Mouse (Mus musculus) A20 (cell line): ENCODE data around the gene Setd1a.

ENCODE experiments used
- DNase-seq: peaks from one replicate; pipeline ENCODE4 v3.0.0-alpha.2; 2011; ENCODE audit warnings: low read depth, low spot score

Setd1a gene

DNA sequence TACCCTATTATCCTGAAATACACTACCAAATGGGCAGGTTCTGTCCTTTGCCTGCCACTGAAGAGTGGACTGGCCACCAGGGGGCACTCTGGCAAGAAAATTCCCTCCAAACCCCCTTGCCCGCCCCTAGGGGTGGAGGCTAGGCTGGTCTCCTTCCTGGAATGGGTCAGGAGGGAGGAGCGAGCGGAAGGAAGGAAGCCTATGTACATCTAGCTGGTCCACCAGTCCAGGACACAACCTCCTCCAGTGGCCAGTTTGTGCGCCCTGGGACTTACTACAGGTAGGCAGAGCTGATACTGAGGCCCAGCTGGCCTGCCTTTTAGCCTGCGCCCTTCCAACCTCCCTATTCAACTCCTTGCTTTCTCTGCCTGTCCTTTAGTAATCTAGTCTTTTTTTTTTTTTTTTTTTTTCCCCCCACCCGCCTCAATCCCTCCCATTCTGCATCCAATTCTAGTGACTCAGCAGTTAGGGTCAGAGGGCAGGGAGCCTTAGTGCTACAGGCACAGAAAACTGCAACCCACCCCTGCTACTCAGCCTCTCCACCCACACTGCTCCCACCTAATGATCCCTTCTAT is 24.1 kb downstream of the Setd1a start, which contains the start of gene Hsd3b7:
Gene Hsd3b7 (plus strand): TSS at position 170 of the 575 bp plus-strand sequence.
- DNase-seq = peak; percentile 60

DNA sequence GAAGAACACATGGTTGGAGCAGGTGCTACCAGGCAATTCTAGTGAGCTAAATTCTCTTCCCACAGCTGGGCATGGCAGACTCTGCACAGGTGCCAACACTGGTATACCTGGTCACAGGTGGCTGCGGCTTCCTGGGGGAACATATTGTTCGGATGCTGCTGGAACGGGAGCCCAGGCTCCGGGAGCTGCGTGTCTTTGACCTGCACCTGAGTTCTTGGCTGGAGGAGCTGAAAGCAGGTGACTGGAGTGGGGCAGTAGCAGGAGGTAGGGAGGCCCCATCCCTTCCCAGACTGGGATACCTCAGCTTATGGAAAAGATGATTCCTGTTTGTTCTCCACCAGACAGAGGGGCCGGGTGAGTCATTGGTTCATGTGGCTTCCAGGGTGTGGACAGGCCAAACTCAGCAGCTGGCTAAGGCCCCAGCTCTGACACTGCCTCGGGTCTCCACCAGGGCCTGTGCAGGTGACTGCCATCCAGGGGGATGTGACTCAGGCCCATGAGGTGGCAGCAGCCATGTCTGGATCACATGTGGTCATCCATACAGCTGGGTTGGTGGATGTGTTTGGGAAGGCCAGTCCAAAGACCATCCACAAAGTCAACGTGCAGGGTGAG is 24.6 kb downstream of the Setd1a start:
- no peak for DNase-seq

DNA sequence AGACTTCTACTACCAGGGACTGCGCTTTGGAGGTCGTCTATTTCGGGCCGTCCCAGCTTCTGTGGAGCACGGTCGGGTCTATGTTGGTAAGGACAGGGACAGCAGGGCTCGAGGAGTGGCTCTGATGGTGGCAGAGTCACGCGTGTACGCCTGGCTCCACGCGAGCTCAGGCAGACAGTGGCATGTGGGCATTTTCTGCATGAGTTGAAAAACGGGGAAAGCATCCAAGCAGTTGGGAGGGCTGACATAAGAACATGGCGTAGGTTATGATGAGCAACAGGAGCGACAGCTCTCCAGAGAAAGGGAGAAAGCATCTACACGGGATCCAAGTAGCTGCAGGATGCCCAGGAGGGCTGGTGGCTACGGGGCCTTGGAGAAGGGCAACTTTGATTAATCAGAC is 25.8 kb downstream of the Setd1a start:
- no peak for DNase-seq

DNA sequence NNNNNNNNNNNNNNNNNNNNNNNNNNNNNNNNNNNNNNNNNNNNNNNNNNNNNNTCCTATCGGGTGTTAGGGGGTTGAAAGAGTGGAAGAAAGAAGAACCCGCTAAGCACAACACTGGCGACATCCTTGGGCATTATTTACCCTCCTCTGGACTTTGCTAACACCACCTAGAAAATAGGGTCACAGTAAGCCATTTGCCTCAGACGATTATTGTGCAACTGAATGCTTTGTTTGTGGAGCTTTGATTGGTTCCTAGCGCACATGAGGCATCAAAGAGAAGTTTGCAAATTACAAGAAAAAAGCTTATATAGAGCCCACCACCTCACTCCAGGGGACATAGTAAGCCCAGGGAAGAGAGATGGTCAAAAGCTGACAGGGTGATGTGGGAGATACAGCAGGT is 32.4 kb downstream of the Setd1a start:
- no peak for DNase-seq

DNA sequence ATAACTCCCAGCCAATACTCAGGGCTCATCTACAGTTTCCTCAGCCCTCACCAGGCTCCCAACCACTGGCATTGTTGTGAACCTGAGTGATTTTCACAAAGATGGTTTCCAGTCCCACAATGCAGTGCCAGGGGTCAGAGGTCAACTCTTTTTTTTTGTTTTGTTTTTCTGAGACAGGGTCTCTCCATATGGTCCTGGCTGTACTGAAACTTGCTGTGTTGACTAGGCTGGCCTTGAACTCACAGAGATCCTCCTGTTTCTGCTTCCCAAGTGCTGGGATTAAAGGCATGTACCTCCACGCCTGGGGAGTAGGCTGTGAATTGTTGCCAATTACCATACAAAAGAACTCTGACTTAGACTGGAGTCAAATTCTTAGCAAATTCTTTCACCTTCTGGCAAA is 33.4 kb downstream of the Setd1a start:
- no peak for DNase-seq

DNA sequence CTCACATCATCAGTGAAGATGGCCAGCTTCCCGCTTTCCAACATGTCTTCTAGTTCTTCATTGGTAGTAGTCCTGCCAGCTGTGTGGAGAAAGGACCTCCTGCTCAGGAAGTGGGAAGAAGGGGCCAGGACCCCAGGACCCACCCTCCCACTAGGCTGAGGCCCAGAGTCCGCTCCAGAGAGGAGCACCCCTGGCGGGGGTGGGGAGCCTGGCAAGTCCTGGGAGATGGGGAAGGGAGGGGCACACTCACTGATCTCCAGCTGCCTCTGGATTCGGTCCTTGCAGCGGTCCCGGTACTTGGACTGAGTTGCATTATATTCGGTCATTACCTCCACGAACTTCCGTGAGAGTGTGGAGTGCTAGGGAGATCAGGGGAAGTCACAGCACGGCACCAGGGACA is 34.2 kb downstream of the Setd1a start:
- DNase-seq = no peak

DNA sequence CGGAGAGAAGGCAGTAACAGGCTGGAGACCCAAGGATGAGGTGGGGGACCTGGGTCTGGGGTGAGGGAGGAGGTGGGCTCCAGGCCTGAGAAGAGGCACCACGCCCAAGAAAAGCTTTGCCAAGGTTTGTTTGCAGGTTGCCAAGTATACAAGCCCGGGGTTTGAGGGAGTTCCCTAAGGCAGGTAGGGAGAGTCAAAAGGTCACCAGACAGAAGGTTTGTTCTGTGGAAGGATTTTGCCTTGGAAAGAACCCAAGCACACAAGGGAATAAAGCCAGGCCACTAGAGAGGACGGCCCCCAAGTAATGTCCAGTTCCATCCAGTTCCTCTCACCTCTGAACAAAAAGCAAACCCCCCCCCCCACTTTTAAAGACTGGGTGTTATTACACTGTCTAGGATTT is 34.8 kb downstream of the Setd1a start:
- no peak for DNase-seq

DNA sequence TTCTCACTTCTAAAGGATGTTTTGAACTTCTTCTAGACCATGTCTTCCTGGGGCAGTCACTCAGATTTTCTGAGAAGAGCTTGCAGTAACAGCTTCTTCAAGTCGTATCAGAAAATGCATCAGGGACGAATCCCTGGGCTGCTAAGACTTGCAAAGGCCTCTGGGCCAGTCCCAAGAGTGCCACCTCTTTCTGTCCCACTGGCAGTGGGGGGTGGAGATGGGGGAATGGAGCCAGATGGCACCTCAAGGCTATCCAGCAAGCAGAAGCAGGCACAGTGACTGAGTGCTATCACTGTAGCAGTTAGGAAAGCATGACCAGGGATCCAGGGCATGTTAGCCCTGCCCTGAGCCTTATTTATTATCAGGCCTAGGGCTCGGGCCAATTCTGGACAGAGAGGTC is 35.8 kb downstream of the Setd1a start:
- DNase-seq = no peak

DNA sequence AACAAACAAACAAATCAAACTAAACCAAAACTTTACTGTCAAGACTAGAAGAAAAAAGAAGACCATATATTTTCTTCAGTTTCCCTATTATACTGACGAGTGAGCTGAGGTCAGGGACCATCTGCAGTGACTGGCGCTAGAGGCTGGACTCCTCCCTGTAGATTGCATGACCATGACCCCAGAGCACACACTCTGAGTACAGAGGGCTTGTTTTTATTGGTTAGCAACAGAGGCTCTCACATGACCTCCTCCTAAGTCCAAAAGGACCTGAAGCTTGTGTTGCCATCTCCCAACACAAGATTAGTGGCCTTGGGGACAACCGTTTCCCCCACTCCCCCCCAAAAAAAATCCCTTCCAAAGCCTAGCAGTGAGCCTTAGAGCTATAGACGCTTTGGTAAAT is 37.4 kb downstream of the Setd1a start:
- DNase-seq = no peak

DNA sequence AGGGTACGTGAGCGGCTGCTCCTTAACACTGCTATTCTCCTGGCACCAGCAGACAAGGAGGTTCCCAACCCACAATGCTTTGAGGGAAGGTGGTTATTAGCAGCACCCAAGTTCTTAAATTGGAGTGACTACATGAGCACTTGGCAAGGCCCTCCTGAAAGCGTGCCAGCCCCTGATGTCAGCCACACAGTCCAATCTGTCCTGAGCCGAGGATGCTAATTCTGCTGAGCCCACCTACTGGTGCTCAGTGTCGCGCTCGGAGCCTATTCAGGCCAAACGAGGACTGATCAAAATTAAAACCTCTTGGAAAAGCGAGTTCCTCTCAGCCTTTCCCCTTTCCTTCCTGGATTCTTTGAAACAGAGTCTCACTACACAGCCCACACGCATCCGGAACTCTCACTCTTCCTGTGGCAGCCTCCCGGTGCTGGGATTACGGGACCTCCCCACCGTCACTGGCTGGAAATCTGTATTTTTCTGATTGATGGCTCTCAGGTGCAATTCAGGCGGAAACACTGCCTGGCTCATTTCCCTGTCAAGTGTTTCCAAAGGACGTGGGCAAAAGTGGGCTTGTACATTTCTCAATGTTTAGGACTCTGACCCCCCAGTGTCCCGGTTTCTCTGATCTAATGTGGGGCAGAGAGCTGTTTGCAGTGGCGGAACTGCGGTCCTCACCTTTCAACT is 37.9 kb downstream of the Setd1a start:
- no peak for DNase-seq

DNA sequence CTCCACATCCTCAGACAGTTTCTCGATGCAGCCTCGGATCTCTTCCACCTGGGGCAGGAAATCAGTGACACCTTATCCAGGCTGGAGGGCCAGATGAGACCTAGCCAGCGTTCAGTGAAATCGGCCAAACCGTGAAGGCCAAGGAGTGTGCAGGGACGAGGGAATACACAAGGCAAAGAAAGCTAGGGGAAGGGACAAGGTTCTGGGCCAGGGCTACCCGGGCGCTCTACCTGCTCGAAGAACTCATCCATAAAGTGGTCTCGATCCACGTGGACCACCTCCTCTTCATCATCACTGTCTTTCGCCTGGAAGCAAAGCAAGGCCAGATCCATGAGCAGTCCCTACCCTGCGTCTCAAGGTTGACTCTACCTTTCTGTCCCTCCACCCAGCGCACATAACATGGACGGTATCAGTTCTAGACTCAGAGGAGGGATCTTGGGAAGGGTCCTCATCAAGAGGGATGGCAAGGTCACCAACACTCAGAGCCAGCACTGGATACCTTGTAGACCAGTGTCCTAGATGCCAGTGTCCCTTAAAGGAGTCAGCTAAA is 38.7 kb downstream of the Setd1a start:
- DNase-seq = no peak

DNA sequence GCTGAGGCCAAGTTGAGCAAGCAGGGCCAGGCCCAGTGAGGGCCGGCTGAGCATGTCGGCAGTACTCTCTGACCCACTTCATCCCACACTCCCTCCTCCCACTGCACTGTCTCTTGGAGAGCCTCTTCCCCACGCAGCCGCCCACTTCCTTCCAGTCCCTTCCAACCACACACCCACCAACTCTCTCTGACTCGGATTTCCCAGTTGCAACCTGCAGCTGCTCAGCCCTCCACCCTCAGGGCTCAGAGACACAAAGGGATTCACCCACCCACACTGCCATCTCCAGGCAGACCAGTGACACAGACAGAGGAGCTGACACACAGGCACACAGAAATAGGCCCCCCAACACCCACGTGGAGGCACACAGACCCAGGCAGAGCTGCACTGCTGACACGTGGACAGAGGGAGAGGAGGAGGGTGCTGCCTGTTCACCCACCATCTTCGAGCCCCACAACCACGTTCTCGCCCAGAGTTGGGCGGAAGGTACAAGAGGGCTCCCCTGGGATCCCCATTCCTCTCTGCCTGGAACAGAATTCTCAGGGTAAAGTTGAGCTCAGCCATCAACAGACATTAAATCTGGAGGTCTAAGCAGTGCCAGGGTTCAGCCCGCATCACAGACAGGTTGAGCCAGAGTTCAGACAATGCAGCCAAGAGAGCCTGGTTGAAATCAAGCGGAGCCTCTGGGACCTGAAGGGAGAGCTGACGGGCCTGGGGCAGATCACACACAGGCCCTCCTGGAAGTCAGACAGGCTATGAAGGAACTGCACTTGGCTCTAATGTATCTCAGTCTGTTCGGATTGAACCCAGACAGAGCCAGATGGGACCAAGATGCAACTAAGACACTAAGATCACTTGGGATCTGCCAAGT is 39.7 kb downstream of the Setd1a start:
- no peak for DNase-seq

DNA sequence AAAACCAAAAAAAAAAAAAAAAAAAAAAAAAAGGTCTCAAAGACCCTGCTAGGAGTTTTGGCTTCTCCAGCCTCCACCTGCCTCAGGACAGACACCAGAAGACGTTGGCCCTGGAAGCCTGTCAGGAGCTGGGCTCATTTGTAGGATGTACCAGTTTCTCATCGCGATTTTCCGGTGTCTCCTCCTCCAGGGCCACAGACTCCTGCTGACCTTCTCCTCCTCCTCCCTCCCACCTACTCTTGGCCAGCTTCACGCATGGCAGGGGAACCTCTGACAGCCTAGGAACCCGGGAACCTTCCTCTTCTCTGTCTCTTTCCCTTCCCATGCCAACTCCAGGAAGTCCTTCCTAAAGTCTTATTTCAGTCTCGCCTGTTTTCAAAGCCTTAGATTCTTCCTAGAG is 40.6 kb downstream of the Setd1a start:
- no peak for DNase-seq

DNA sequence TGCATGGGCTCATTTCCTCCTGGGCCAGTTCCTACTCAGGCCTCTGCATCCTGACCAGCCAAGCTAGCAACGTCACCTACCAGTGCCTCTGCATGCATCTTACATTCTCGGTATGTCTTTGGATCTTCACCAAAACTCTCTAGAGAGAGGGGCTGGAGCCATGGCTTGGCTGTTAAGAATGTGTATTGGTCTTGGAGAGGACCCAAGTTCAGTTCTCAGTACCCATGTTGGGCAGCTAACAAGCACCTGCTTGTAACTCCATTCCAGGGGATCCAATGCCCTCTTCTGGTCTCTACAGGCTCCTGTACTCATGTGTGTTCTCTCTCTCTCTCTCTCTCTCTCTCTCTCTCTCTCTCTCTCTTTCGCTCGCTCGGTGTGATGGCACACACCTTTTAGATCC is 41.3 kb downstream of the Setd1a start:
- DNase-seq = no peak

DNA sequence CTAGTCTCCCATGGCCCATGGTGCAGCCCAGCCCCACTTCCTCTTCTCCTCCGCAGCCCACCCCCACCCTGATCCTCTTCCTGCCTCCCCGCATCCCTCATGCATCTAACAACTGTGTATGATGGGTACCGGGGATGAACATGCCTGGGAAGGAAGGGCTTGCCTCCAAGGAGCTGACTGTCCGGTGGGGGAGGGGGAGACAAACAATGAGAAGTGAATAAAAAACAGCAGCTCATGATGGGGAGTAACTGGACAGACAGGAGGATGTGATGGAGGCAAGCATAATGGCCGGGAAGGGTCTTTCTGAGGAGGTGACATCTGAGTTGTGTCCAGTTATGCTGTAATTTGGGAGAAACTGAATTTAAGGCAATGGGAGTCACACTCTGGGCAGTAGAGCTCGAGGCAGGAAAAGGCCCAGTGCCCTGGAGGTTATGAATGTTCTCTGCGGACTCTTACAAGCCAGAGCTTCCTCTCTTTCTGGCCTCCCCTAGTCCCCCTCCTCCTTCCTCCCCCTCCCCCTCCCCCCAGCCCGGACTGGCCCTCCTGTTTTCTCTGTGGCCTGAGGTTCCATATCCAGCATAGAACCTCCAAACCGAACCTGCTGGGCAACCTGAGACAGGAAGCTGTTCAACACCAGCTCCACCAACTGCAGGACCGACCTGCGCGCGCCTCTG is 44.5 kb downstream of the Setd1a start:
- DNase-seq = no peak

DNA sequence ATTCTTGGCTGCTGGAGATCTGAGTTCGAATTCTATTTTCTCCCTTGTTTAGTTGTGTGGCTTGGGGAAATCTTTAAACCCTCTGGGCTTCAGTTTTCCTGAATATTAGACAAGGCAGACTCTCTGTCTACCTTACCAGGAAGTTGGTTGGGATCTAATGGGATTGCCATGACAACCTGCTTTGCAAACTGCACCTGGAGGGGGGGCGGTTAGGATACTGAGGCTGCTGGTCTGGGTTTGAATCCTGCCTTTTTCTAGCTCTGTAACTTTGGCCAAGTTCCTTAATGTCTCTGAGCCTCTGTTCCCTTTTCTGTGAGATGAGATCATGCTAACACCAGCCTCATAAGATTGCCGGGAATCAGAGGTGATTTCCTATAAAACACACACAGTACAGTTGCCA is 46.0 kb downstream of the Setd1a start:
- no peak for DNase-seq

DNA sequence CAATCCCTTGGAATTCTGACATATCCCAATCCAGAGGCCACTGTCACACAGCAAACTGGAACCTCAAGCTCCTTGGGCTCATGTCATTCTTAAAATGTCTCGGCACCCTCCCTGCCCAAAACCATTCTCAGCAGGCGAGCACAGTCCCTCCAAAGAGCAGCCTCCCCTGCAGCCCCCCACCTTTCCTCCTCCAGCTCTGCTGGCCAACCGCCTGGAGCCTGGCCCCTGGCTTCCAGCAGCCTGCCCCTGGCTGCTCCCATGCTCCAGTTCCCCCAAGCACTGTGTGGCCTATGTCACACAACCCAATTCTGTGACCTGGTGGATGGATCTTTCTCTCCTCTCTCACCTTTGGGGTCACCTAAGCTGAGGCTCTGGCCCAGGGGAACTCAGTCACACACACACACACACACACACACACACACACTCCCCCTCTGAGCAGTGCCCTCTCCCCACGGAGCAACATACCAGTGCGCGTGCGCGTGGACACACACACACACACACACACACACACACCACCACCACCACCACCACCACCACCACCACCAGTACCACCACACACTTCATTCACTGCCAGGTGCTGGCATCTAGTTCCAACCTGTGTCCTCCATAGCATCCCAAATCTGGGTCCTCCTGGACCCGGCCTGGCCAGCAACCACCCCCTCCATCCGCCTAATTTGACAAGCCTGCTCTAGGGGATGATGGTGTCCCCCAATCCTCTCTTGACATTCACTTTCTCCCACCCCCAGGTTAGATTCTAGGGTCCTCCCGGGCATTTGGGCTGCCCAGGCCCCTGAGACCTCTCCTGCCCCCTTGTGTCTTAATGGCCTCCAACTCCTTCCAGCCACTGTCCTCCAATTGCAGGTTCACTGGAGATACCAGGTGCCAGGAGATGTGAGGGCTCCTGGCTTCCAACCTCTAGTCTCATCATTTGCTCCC is 47.0 kb downstream of the Setd1a start:
- no peak for DNase-seq

DNA sequence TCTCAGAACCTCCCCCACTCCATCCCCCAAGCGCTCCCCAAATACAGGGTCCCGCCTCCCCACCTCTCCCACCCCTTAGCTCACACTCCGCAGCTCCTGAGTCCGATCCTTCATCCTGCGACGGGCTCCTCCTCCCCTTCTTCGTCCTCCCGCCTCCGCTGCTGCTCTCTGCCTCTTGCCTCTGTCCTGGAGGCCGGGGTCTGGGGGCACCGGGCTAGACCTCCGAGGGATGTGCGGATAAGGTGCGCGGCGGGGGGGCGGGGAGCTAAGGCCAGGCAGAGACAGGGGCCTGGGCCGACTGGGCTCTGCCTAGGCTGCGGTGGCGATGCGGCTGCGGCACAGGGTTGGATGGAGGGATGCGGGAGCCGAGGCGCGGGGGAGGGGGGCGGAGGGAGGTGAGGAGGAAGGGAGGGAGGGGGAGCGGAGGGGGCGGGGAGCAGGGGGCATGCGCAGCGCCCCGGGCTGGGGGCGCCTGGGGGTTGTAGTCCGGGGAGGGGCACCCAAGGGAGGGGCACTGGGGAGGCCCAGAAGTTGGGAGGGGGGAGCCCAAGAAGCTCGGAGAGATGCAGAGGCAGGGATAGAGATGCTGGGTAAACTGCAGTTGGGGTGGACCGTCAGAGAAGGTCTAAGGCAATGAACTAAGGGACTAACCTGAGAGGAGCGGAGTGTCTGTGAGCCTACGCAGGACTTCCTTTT is 47.9 kb downstream of the Setd1a start, which contains the start of the genes Stx4a and Stx1b:
Gene Stx4a (plus strand): TSS at position 119 of the 696 bp plus-strand sequence.
Gene Stx1b (minus strand): TSS at position 374 of the 696 bp plus-strand sequence.
- no peak for DNase-seq

DNA sequence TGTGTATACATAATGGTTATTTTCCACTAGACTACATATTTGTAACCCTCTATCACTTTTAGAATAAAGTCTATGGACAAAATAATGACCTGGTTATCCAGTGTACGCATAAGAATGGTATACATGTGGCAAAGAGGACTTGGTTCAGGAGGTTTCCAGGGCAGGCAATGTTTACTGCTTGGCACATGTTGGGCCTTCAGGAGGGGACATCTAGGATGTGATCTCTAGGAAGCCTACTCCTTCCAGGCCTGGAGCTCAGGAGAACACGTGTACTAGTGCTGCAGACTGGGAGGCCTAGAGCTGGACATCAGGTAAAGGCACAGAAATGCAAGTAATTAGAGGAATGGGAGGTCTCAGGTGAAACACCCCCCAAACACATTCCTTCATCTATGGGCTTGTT is 59.1 kb downstream of the Setd1a start:
- no peak for DNase-seq

DNA sequence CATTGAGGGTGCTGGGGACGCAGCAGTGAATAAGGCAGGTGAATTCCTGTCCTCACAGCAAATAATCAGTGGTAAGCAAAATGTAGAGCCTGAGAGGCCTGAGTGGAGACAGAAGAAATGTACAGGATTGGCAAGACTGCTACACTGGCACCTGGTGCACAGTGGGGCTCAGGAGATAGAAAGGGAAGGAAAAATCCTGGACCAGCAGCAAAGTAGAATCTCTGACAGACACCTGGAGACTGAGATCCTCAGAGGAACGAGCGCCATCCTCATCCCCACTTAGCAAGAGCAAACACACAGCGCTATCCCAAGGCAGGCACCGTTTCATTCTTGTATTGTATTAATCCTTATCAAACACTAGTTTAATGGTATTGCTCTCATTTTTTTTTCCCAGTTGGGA is 61.0 kb downstream of the Setd1a start:
- DNase-seq = no peak
